Mouse (Mus musculus) bone marrow macrophage, adult 2 months (primary cell): ENCODE measurements around the gene Rps7.

Source experiments
- CTCF ChIP-seq: IDR thresholded peaks from 2 replicates; pipeline ENCODE4 v1.5.1; 2012; ENCODE audit warnings: low read depth, mild to moderate bottlenecking, low read length, moderate library complexity
- POLR2A ChIP-seq: IDR thresholded peaks from 2 replicates; pipeline ENCODE4 v1.6.1; 2012; ENCODE audit warnings: mild to moderate bottlenecking, low read depth, low read length, borderline replicate concordance

DNA sequence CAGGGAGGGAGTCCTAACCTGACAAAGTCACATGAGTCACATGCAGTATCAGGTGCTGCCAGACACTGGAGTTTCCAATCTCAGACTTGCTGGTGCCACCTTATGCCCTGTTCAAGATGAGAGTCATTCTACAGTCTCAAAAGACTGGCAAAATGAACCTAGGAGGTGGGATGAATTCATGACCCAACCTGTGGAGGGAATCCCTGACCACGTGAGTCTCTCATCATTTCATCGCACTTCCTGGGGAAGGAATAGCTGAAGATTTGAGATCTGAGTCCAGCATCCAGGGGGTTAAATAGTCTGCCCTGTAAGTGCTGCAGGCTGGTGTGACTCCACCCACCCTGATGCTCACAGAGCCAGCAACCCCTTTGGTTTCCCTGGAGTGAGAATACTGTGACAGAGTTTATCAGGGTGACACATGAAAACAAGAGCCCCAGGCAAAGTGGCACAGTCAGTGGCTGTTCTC lies 37.2 kb downstream of the Rps7 start:
- TF ChIP-seq POLR2A = no peak
- no peak for TF ChIP-seq CTCF
